Mouse (Mus musculus): ENCODE measurements around the gene Gns. TPM values are rescaled to one million over a fixed set of nuclear protein-coding genes. Genes with fewer than 3 reads are reported as not detected.

Gns gene
- polyA plus RNA-seq, 1 experiment from 2014 or later = 36.4 TPM

GRCm38 (mm10) chr10:121436258-121436645, 71.4 kb downstream of the Gns start:
- Histone ChIP-seq H3K9ac (no peak overlapping the region), H3K4me2 (no peak overlapping the region)
- WGBS = 8% methylated on average over 8 of the region's 8 CpGs

DNA sequence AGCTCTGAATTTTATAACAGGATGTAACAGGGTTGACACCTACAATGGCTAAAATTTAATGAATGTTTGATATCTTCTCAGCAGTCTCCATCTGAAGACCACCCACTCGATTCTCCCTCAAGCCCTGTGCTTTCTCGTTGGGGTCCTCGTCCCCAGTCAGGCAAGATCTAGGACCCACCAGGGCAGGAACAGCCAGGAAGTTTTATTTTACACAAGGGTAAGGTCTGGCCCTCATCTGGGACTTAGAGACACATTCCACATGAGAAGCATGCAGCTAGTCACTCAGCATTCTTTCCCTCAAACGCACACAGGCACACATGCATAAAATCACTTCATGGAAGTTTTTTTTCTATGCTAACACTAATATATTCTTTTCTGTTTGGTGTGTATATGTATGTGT, 71.8 kb downstream of the Gns start:
- H3K27me3 ChIP-seq = no peaks in the 10 kb centered on the region
- no peak overlapping the region for H3K9ac ChIP-seq
- no peaks in the 10 kb centered on the region for H3K36me3 ChIP-seq
- peaks cover 90% of the 10 kb centered on the region for H3K4me1 ChIP-seq
- H3K9me3 ChIP-seq = no peaks in the 10 kb centered on the region
- H3K4me3 ChIP-seq = no peak overlapping the region
- 14% methylated on average over 4 of the region's 4 CpGs for WGBS
- ATAC-seq (ENCODE audit: borderline replicate concordance, extremely low read depth, low FRiP score, low TSS enrichment) = no peak
- H3K27ac ChIP-seq = peak overlapping the region; percentile 60
- no peak overlapping the region for H3K4me2 ChIP-seq

More at GRCm38 (mm10) chr10:121436258-121436645, 71.4 kb downstream of the Gns start:
- H3K4me1 ChIP-seq = peaks cover 90% of the 10 kb centered on the region
- H3K4me3 ChIP-seq = no peak overlapping the region
- no peaks in the 10 kb centered on the region for H3K27me3 ChIP-seq
- peak overlapping the region; percentile 60 for H3K27ac ChIP-seq
- no peaks in the 10 kb centered on the region for H3K36me3 ChIP-seq
- no peak for ATAC-seq (ENCODE audit: borderline replicate concordance, extremely low read depth, low FRiP score, low TSS enrichment)
- H3K9me3 ChIP-seq = no peaks in the 10 kb centered on the region

GRCm38 (mm10) chr10:121438109-121438508, 73.2 kb downstream of the Gns start:
- Histone ChIP-seq H3K27ac (no peak overlapping the region), H3K4me2 (no peak overlapping the region), H3K27me3 (no peaks in the 10 kb centered on the region), H3K36me3 (no peaks in the 10 kb centered on the region), H3K9me3 (no peaks in the 10 kb centered on the region), H3K4me3 (no peak overlapping the region), H3K4me1 (peaks cover 82% of the 10 kb centered on the region), H3K9ac (no peak overlapping the region)
- ATAC-seq (ENCODE audit: borderline replicate concordance, extremely low read depth, low FRiP score, low TSS enrichment) = no peak
- 63% methylated on average over 6 of the region's 8 CpGs for WGBS

DNA sequence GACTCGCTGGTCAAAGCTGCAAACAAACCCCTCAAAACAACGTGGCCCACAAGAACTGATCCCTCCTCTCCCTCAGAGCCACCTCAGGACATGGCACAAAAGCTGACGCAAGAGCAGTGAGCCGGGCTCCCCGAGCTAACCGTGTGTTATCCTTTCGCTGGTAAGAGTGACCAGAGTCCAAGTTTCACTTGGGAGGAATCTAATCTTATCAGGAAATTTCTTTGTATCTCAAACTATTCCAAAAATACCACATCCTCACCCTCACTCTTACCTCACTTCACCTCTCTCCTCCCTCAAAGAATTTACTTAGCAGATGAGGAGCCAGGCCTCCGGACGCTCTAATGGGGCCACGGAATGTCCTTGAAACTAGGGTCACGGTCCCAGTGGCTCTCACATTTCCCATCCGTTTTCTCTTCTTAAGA, 74.4 kb downstream of the Gns start:
- Histone ChIP-seq H3K4me2 (no peak overlapping the region), H3K27me3 (no peaks in the 10 kb centered on the region), H3K9me3 (no peaks in the 10 kb centered on the region), H3K4me3 (no peak overlapping the region), H3K27ac (peak overlapping the region; percentile 48), H3K9ac (no peak overlapping the region; the same call in 1 of the 2 replicates), H3K4me1 (peaks cover 72% of the 10 kb centered on the region), H3K36me3 (no peaks in the 10 kb centered on the region)
- ATAC-seq (ENCODE audit: borderline replicate concordance, extremely low read depth, low FRiP score, low TSS enrichment) = no peak
- WGBS = 47% methylated on average over 12 of the region's 12 CpGs

DNA sequence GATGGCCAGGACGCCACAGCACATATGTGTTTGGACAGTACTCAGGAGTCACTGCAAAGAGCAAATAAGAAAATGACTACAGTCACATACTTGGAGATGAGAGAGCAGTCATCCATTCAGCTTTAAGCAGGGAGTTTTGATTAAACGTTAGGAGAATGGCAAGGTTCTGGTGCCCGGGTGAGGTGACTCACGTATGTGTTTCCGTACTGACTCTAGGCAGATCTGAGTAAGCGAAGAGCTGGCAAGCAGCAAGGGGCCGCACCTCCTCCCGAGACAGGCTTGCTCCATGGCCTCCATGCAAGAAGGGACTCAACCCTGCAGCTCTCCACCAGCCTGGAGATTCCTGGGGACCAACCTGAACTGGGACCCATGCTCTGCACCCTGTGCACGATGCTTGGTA, 78.9 kb downstream of the Gns start:
- no peak overlapping the region for H3K27ac ChIP-seq
- no peak for ATAC-seq (ENCODE audit: borderline replicate concordance, extremely low read depth, low FRiP score, low TSS enrichment)
- no peak overlapping the region for H3K9ac ChIP-seq
- H3K9me3 ChIP-seq = no peaks in the 10 kb centered on the region
- H3K4me3 ChIP-seq = no peak overlapping the region
- H3K4me2 ChIP-seq = no peak overlapping the region
- H3K4me1 ChIP-seq = peaks cover 46% of the 10 kb centered on the region
- 78% methylated on average over 9 of the region's 9 CpGs for WGBS
- no peaks in the 10 kb centered on the region for H3K27me3 ChIP-seq
- no peaks in the 10 kb centered on the region for H3K36me3 ChIP-seq

DNA sequence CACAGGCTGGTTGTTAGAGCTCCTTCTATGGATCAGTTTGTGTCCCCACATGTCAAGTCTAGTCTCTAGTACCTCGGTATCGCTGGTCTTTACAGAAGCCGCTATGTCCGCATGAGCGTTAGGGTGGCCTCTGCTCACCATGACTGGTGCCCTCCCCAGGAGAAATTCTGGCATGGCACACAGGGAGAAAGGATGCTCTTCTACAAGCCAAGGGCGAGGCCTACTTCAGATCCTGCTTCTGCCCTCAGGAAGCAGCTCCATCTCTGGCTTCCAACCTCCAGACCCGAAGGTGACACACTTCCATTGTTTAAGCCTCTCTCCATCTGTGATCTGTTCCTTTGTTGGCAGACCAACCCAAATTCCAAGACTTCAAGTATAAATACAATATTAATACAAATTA, 79.3 kb downstream of the Gns start:
- Histone ChIP-seq H3K4me3 (no peak overlapping the region), H3K27me3 (no peaks in the 10 kb centered on the region), H3K9me3 (no peaks in the 10 kb centered on the region), H3K9ac (no peak overlapping the region), H3K4me1 (peaks cover 43% of the 10 kb centered on the region), H3K36me3 (no peaks in the 10 kb centered on the region), H3K27ac (no peak overlapping the region), H3K4me2 (no peak overlapping the region)
- no peak for ATAC-seq (ENCODE audit: borderline replicate concordance, extremely low read depth, low FRiP score, low TSS enrichment)
- WGBS = 83% methylated on average over 7 of the region's 7 CpGs

DNA sequence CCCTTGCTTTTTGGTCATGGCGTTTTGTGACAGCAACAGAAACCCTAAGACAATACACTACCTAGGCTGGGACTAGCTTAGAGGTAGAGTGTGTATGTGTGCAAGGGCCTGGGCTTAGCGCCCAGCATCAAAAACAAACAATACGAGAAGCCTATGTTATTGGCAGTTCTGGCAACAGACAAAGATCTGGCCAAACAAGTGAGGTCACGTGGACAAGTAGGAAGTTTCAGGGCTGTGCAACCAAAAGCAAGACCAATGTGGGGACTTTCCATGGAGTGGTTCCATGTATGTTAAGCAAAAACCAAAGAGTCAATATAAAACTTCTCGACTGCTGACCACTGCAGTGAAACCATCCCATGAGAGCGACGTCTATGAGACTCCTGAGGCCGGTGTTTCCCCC, 80.9 kb downstream of the Gns start:
- Histone ChIP-seq H3K9me3 (no peaks in the 10 kb centered on the region), H3K9ac (no peak overlapping the region), H3K27ac (no peak overlapping the region), H3K27me3 (no peaks in the 10 kb centered on the region), H3K4me3 (no peak overlapping the region), H3K4me1 (peaks cover 27% of the 10 kb centered on the region), H3K4me2 (no peak overlapping the region), H3K36me3 (no peaks in the 10 kb centered on the region)
- no peak for ATAC-seq (ENCODE audit: borderline replicate concordance, extremely low read depth, low FRiP score, low TSS enrichment)
- 80% methylated on average over 8 of the region's 8 CpGs for WGBS

Other genes with a start within 250 kb of the Gns start
- gene Tbc1d30, start 13.8 kb upstream of the Gns start, polyA plus RNA-seq (2015; fragmentation: Nextera tagmentation; extraction: Ambion mirVana) = 2.8 and 3.5 TPM in 2 replicates
- gene Rassf3, start 111.3 kb downstream of the Gns start, polyA plus RNA-seq (2015; fragmentation: Nextera tagmentation; extraction: Ambion mirVana) = 18.3 and 20.8 TPM in 2 replicates
- gene Tbk1, start 221.7 kb downstream of the Gns start, polyA plus RNA-seq (2015; fragmentation: Nextera tagmentation; extraction: Ambion mirVana) = 34.4 and 36.7 TPM in 2 replicates

Data from lung, embryonic 15.5 days (tissue).